Mouse (Mus musculus): Measurements from ENCODE around the gene Col6a3.

DNA sequence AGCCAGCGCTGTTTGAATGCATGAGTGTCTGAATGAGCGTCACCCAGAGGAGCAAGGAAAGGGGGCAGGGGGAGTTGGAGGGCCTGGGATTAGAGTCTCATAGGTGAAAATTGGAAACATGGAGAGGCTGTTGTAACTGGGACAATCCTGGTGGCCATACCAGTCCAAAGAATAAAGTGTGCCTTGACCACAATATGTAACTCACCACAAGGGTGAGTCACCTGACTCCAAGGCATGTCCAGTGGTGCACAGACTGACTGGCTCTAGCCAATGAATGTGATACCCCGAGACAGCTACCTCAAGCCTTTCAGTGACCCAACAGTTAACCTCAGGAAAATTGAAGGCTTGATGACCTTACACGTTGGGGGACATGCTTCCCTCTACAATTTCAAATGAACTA is 40.7 kb downstream of the Col6a3 start:
- TF ChIP-seq CTCF (conservative IDR thresholded peaks at IDR 0.05; ENCODE audit: insufficient read depth, insufficient read length, low read depth, low read length) (no peak), POLR2A (IDR thresholded peaks at IDR 0.05; ENCODE audit: low read depth, low read length) (no peak)

Measured in kidney, adult 2 months (tissue).